Mouse (Mus musculus): ENCODE data around the gene Pnmal1. TPM values are rescaled to one million over a fixed set of nuclear protein-coding genes. Genes with fewer than 3 reads are reported as not detected.

The Pnmal1 gene
- polyA plus RNA-seq, 1 experiment = 27.4 TPM

GRCm38 (mm10) chr7:16915461-16916340 is 43.8 kb upstream of the Pnmal1 start:
- H3K27me3 ChIP-seq (ENCODE audit: control insufficient read depth, insufficient read depth, low read length) = no peaks in the 10 kb centered on the region
- DNase-seq = peak; percentile 45 to 58
- H3K4me1 ChIP-seq (ENCODE audit: control insufficient read depth, insufficient read depth, low read length) = peaks cover 46% of the 10 kb centered on the region
- WGBS = 37% methylated on average over 32 of the region's 32 CpGs
- H3K4me3 ChIP-seq (replicated peaks; ENCODE audit: insufficient read depth, low read depth, low read length) = no peak overlapping the region
- TF ChIP-seq POLR2A (IDR thresholded peaks at IDR 0.05; ENCODE audit: borderline replicate concordance, insufficient read depth, low read length) = no peak
- TF ChIP-seq CTCF (IDR thresholded peaks at IDR 0.05; ENCODE audit: borderline replicate concordance, insufficient read depth, low read depth, low read length) = no peak
- no peak overlapping the region for H3K27ac ChIP-seq (ENCODE audit: insufficient read depth, low read length)

GRCm38 (mm10) chr7:16916342-16917265 is 42.9 kb upstream of the Pnmal1 start:
- H3K27me3 ChIP-seq (ENCODE audit: control insufficient read depth, insufficient read depth, low read length) = no peaks in the 10 kb centered on the region
- TF ChIP-seq POLR2A (IDR thresholded peaks at IDR 0.05; ENCODE audit: borderline replicate concordance, insufficient read depth, low read length) (no peak), CTCF (IDR thresholded peaks at IDR 0.05; ENCODE audit: borderline replicate concordance, insufficient read depth, low read depth, low read length) (no peak)
- 45% methylated on average over 30 of the region's 30 CpGs for WGBS
- H3K27ac ChIP-seq (ENCODE audit: insufficient read depth, low read length) = no peak overlapping the region
- DNase-seq = peak; percentile 55 to 62
- H3K4me1 ChIP-seq (ENCODE audit: control insufficient read depth, insufficient read depth, low read length) = peaks cover 46% of the 10 kb centered on the region
- H3K4me3 ChIP-seq (replicated peaks; ENCODE audit: insufficient read depth, low read depth, low read length) = no peak overlapping the region

- no peak for TF ChIP-seq CTCF (IDR thresholded peaks at IDR 0.05; ENCODE audit: borderline replicate concordance, insufficient read depth, low read depth, low read length)
- TF ChIP-seq POLR2A (IDR thresholded peaks at IDR 0.05; ENCODE audit: borderline replicate concordance, insufficient read depth, low read length) = no peak
- peak in 1 of 2 experiments; percentile 33 for DNase-seq
- no peak overlapping the region for H3K4me3 ChIP-seq (replicated peaks; ENCODE audit: insufficient read depth, low read depth, low read length)
- H3K27ac ChIP-seq (ENCODE audit: insufficient read depth, low read length) = 0 out of 2 replicates have a peak overlapping the region, but pooled peaks have one; percentile 25
- 38% methylated on average over 11 of the region's 11 CpGs for WGBS
- peaks cover 46% of the 10 kb centered on the region for H3K4me1 ChIP-seq (ENCODE audit: control insufficient read depth, insufficient read depth, low read length)
- H3K27me3 ChIP-seq (ENCODE audit: control insufficient read depth, insufficient read depth, low read length) = no peaks in the 10 kb centered on the region
Observed at GRCm38 (mm10) chr7:16917447-16917846, 42.0 kb upstream of the Pnmal1 start.

- no peaks in the 10 kb centered on the region for H3K27me3 ChIP-seq (ENCODE audit: control insufficient read depth, insufficient read depth, low read length)
- no peak overlapping the region for H3K4me3 ChIP-seq (replicated peaks; ENCODE audit: insufficient read depth, low read depth, low read length)
Observed at GRCm38 (mm10) chr7:16918014-16918413, 41.5 kb upstream of the Pnmal1 start.

GRCm38 (mm10) chr7:16918670-16919069 is 40.8 kb upstream of the Pnmal1 start:
- DNase-seq = peak in 1 of 2 experiments; percentile 44
- peaks cover 46% of the 10 kb centered on the region for H3K4me1 ChIP-seq (ENCODE audit: control insufficient read depth, insufficient read depth, low read length)
- H3K27ac ChIP-seq (ENCODE audit: insufficient read depth, low read length) = no peak overlapping the region
- 14% methylated on average over 3 of the region's 3 CpGs for WGBS
- no peak overlapping the region for H3K4me3 ChIP-seq (replicated peaks; ENCODE audit: insufficient read depth, low read depth, low read length)
- no peaks in the 10 kb centered on the region for H3K27me3 ChIP-seq (ENCODE audit: control insufficient read depth, insufficient read depth, low read length)
- TF ChIP-seq POLR2A (IDR thresholded peaks at IDR 0.05; ENCODE audit: borderline replicate concordance, insufficient read depth, low read length) = no peak

More at GRCm38 (mm10) chr7:16918014-16918413, 41.5 kb upstream of the Pnmal1 start:
- TF ChIP-seq CTCF (IDR thresholded peaks at IDR 0.05; ENCODE audit: borderline replicate concordance, insufficient read depth, low read depth, low read length) (no peak), POLR2A (IDR thresholded peaks at IDR 0.05; ENCODE audit: borderline replicate concordance, insufficient read depth, low read length) (no peak)
- Histone ChIP-seq H3K27ac (ENCODE audit: insufficient read depth, low read length) (peak overlapping the region; percentile 25; the same call in 1 of the 2 replicates), H3K4me1 (ENCODE audit: control insufficient read depth, insufficient read depth, low read length) (peaks cover 46% of the 10 kb centered on the region)
- peak; percentile 46 to 49 for DNase-seq
- 4% methylated on average over 9 of the region's 9 CpGs for WGBS

GRCm38 (mm10) chr7:16919395-16920149 is 39.9 kb upstream of the Pnmal1 start:
- no peaks in the 10 kb centered on the region for H3K27me3 ChIP-seq (ENCODE audit: control insufficient read depth, insufficient read depth, low read length)
- H3K4me1 ChIP-seq (ENCODE audit: control insufficient read depth, insufficient read depth, low read length) = peaks cover 46% of the 10 kb centered on the region
- TF ChIP-seq CTCF (IDR thresholded peaks at IDR 0.05; ENCODE audit: borderline replicate concordance, insufficient read depth, low read depth, low read length) = no peak
- TF ChIP-seq POLR2A (IDR thresholded peaks at IDR 0.05; ENCODE audit: borderline replicate concordance, insufficient read depth, low read length) = no peak
- H3K4me3 ChIP-seq (replicated peaks; ENCODE audit: insufficient read depth, low read depth, low read length) = peak overlapping the region; percentile 34
- peak overlapping the region; percentile 16 for H3K27ac ChIP-seq (ENCODE audit: insufficient read depth, low read length)
- peak; percentile 46 to 55 for DNase-seq
- 6% methylated on average over 13 of the region's 13 CpGs for WGBS

- Histone ChIP-seq H3K27ac (ENCODE audit: insufficient read depth, low read length) (peak overlapping the region; percentile 16), H3K4me1 (ENCODE audit: control insufficient read depth, insufficient read depth, low read length) (peaks cover 46% of the 10 kb centered on the region), H3K27me3 (ENCODE audit: control insufficient read depth, insufficient read depth, low read length) (no peaks in the 10 kb centered on the region), H3K4me3 (replicated peaks; ENCODE audit: insufficient read depth, low read depth, low read length) (peak overlapping the region; percentile 33)
- DNase-seq = no peak
- no peak for TF ChIP-seq CTCF (IDR thresholded peaks at IDR 0.05; ENCODE audit: borderline replicate concordance, insufficient read depth, low read depth, low read length)
- no peak for TF ChIP-seq POLR2A (IDR thresholded peaks at IDR 0.05; ENCODE audit: borderline replicate concordance, insufficient read depth, low read length)
- WGBS = 22% methylated on average over 7 of the region's 7 CpGs
Observed at GRCm38 (mm10) chr7:16920150-16920579, 39.3 kb upstream of the Pnmal1 start.

Measured in cerebellum, adult 2 months (tissue).